Mouse (Mus musculus) kidney, adult 9 months (tissue): Measurements from ENCODE around the gene Abl2.
"Not testable (repeated sequence)": the region's sequence is repeated elsewhere in the genome, so short reads cannot be mapped to it uniquely, and the experiment has no call there.

Experiments used
- DNase-seq: peaks from one replicate; pipeline ENCODE4 v3.0.0; 2022

The Abl2 gene

GRCm38 (mm10) chr1:156558024-156558930 lies at the start of gene Abl2:
TSS of gene Abl2 (plus strand) at chr1:156558786.
- peak; percentile 89 for DNase-seq

DNA sequence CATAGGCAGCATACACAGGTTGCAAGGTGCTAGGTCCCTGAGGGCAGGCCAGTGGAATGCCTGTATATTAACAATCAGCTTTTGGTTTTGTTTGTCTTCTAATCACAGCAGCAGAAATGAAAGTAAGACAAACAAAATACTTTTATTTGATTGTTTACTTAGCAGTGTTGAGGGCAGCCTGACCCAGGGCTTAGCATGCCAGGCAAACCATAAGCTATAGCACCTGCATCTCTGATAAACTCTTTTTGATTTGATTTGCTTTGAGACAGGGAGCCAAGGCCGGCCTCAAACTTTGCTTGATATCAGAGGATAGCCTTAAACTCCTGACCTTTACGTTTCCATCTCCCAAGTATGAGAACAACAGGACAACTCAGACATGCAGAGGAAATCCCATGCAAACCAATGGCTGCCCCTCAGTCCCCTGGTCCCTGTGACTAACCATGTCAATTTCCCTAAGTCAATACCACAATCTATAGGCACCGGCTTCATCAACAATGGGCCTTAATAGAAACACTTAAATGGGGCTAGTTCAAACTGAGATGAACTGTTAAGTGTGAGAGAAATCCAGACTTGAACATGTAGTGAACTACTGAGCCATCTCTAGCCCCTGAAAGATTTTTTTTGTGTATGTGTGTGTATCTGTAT lies 38.3 kb upstream of the Abl2 start:
- DNase-seq: no peak

DNA sequence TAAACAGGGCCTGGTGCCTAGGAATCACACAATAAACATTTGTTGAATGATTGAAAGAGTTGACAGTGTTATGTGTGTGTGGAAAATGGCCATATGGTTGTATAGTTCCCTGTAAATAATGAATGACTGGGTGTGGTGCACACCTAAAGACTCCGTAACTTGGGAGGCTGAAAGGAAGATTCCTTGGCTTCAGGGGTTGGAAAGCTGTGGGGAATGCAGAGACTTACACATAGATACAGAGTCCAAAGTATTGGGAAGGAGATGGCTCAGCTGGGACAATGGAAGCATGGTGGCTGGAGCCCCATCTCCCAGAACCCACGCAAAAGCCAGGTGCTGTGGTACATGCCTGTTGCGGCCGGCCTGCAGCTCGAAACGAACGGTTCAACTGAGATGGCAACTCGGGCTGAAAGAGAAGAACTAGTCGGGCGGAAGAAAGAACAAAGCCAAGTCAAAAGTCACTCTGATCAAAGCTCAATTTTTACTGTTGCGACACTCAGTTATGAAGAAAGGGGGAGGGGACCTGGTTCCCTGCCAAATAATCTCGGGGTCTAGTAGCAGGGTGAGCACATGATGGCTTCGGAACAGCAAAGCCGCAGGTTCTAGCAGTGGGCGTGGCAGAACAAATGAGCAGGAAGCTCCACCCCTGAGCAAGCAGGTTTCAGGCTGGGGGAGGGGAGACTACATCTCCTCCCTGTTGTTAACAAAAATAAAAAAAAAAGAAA lies 36.6 kb upstream of the Abl2 start:
- DNase-seq: peak; percentile 92

- not testable (repeated sequence) for DNase-seq
Measured at GRCm38 (mm10) chr1:156523842-156524241, 34.7 kb upstream of the Abl2 start, which contains the start of gene Gm10031. TSS of gene Gm10031 (plus strand) at chr1:156524012.

DNA sequence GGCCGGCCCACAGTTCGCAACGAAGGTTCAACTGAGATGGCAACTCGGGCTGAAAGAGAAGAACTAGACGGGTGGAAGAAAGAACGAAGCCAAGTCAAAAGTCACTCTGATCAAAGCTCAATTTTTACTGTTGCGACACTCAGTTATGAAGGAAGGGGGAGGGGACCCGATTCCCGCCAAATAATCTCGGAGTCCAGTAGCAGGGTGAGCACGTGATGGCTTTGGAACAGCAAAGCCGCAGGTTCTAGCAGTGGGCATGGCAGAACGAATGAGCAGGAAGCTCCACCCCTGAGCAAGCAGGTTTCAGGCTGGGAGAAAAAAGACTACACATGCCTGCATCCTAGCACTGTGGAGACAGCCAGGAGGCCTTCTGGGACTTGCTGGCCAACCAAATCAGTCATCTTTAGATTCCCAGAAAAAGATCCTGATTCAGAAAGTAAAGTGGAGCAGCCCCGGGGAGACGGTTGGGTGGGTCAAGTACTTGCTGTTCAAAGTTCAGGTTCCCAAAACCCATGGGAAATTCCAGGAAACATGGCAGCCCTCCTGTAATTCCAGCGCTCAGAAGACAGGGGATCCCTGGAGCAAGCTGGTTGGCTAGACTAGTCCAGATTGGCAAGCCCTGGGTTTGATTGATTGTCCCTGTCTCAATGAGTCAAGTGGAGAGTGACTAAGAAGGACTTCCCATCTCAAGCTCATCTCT lies 26.0 kb upstream of the Abl2 start:
- peak; percentile 72 for DNase-seq

DNA sequence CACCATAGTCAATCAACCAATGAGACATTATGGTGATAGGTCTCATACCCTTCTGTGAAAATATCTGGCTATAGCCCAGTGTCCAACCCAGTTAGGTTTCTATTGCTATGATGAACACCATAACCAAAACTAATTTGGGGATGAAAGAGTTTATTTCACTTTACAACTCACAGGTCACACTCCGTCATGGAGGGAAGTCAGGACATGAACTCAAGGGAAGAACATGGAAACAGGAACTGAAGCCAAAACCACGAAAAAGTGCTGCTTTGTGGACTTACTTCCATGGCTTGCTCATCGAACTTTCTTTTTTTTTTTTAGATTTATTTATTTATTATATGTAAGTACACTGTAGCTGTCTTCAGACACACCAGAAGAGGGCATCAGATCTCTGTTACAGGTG lies 25.1 kb upstream of the Abl2 start:
- DNase-seq: no peak

DNA sequence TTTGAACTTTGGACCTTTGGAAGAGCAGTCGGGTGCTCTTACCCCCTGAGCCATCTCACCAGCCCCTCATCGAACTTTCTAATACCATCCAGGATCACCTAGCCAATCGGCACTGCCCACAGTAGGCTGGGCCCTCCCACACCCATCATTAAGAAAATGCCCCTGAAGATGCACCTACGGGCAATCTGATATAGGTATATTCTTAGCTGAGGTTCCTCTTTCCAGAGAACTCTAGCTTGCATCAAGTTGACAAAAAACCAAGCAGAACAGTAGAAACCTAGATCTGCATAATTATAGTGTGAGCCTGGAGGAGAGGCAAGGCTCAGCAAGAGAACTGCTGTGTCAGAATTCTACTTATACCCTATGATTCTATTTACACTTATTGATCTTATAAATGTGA lies 24.7 kb upstream of the Abl2 start:
- no peak for DNase-seq

DNA sequence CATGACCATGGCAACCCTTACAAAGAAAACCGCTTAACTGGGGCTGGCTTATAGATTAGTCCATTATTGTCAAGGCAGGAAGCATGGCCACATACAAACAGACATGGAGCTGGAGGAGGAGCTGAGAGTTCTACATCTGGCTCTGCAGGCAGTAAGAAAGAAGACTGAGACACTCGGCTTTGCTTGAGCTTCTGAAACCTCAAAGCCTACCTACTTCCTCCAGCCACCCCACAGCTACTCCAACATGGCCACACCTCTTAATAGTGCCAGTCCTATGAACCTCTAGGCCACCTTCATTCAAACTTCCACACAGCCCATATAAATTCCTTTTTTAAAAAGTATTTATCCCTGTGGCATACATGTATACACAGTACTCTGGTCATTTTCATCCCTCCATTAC lies 21.6 kb upstream of the Abl2 start:
- DNase-seq: no peak

GRCm38 (mm10) chr1:156537701-156538100 lies 20.9 kb upstream of the Abl2 start:
- DNase-seq: peak; percentile 75

GRCm38 (mm10) chr1:156538382-156538781 lies 20.2 kb upstream of the Abl2 start:
- no peak for DNase-seq

DNA sequence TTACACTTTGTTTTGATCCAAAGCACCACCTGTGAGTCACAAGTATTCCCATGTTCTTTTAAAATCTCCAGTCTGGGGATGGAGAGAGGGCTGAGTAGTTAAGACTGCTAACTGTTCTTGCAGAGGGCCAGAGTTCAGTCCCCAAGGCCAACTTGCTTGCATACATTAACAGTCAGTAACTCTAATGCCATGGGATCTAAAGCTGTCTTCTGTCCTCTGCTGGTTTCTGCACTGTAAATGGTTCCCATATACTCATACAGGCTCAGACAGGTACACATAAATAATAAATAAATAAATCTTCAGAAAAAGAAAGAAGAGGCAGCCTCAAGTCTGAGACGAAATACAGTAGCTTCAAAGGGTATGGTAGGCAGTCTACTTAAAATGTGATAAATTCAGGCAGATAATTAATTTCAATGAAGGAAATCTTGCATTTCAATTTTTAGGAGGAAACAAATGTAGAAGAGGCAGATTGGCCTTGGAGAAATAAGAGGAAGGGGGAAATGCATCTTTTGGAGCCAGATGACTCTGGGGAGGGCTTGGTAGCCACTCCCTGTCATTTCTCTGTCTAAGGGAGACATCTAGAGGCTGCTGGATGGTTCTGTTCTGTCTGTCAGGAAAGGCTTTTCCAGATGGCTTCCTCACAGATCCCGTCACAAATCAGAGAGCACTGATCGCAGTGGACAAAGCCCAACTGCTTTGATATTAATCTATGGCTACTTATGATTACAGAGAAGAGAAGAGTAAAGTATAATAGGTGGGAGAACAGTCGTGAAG lies 18.6 kb upstream of the Abl2 start:
- peak; percentile 54 for DNase-seq

DNA sequence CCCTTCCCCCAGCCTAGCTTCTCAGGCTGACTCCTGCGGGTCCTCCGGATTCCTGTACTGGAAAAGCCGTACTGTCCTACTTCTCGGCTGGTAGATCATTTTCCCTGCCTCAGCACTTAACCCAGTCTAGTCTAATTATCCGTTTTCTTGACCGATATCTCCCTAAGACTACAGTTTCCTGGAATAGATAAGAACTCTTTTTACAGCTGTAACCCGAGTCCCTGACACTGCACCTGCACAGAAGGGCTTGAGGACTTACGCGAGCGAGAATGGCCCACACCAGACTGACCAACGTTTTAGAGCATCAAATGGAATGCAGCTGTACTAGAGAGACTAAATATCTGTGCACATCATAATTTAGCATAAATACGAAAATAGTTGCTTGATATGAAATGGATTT lies 14.6 kb upstream of the Abl2 start:
- no peak for DNase-seq

DNA sequence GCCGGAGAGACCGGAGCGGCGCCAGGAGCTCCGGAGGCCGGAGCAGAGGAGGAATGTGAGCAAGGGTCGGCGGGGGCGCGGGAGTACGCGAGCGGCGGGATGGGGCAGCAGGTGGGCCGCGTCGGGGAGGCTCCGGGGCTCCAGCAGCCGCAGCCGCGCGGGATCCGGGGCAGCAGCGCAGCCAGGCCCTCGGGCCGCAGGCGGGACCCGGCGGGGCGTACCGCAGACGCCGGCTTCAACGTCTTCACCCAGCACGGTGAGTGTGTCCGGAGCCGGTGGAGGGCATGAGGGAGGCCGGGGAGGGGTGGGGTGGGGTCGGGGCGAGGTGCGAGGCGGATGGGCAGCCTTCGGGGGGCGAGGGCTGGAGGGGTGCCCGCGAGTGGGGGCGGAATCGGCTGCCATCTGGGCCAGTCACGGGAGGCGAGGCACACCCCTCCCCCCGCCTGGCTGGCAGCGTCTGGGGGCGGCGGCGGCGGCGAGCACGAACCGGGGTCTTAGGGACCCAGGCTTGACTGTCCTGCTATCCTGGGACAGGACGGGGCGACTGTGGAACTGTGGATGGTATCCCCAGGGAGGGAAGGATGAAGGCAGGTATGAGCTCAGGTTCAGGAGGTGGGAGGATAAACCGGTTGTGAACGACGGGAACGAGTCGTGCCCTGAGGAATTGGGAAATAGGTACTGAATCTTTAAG lies 509 bp downstream of the Abl2 start:
- peak; percentile 36 for DNase-seq

DNA sequence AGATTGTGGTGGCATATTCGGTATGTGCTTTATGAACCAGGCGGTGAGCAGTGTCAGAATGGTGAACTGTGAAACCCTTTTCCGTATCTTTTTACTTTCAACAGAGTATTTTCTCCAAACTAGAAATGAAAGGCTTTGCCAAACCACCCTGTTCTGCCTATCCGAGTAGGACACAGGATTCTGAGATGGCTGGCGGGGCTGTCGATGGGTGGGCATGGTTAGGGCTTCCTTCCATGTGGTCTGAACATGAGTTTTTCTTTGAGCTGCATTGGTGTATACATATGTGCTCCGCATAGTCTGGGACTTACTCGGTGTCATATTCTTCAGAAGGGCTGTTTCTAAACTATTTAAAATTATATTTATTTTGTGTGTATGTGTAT lies 1.0 kb downstream of the Abl2 start:
- no peak for DNase-seq

- DNase-seq: no peak
Measured at GRCm38 (mm10) chr1:156560500-156560899, 1.9 kb downstream of the Abl2 start.

DNA sequence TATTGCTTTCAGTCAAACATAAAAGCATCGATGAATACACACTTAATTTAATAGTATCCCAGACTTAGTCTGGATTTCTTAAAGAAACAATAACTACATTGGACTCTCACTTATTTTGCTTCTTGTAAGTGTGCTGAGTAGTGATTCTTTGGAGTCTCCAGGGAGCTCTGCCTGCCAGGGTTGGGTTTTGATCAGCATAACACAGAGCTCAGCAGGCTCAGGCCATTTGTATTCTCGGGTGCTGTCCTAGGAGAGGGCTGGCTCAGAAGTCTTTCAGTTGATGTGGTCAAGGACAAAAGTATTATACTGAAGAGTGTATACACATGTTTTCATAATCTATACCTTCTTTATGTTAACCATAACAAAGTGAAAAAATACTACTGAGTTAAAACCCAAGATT lies 6.7 kb downstream of the Abl2 start:
- DNase-seq: no peak

GRCm38 (mm10) chr1:156566132-156566531 lies 7.5 kb downstream of the Abl2 start:
- DNase-seq: peak; percentile 33

GRCm38 (mm10) chr1:156569615-156570014 lies 11.0 kb downstream of the Abl2 start:
- DNase-seq: no peak

DNA sequence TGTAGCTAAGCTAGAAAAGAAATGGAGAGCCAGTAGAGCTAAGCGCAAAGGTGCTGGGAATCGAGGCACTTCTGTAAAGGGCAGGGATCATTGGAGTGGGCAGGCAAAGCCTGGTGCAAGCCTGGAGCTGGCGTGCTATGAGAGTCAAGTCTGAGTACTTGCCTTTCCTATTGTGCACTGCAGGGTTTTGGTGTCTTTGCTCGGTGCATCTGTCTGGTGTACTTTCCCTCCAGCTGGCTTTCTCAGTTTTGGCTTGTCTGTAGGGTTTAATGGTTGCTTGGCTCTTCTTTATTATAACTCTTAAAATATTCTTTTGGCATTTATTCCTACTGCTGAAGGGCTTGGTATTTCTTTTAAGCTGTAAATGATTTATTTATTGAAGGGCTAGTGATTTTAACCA lies 14.4 kb downstream of the Abl2 start:
- peak; percentile 26 for DNase-seq

DNA sequence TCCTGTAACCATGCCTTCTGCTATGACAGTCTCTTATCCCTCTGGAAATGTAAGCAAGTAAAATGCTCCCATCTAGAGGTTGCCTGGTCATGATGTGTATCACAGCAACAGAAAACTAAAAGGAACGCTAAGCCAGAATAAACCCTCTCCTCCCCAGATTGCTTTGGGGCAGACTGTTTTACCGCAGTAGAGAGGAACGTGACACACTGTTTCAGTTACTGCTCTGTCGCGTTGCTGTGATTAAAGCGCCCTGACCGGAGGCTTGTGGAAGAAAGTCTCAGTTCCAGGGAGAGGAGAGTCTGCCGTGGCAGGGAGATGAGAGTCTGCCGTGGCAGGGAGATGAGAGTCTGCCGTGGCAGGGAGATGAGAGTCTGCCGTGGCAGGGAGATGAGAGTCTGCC lies 22.6 kb downstream of the Abl2 start:
- DNase-seq: no peak

DNA sequence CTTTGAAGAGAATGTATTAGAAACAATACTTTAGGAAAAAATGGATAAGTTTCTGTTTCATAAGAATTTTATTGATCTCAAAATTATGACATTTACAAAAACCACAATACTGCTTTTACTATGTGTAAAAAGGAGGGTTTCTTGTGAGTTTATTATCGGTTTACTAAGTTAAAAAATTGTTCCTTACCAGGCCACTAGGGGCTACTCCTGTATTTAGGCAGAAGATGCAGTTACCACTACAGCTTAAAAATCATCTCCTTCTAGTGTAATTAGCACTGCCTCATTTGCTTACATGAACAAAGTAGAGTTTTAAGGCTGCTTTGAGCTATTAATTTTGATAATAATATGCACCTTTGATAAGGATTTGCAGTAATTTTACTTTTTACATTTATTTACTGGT lies 25.6 kb downstream of the Abl2 start:
- peak; percentile 40 for DNase-seq

DNA sequence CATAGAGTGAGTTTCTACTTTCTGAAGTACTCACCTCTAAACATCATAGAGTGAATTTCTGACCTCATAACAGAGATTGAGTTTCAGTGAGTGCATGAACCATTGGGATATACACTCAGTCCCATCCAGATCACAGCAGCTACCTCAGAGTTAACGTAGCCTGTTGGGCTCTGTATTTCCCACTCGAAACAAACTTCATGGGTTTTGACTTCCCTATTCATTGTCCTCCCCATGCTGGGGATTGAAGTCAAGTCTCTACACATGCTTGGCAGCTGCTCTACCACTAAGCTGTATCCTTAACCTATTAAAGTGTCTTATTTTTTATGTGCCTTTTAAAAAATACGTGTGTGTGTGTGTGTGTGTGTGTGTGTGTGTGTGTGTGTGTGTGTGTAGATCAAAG lies 26.9 kb downstream of the Abl2 start:
- no peak for DNase-seq
